13 mouse cellular contexts compared by ENCODE assay signal in genomic region chr4:107249471-107249870, GRCm38 (mm10). TPM values are rescaled to one million over a fixed set of nuclear protein-coding genes. Genes with fewer than 3 reads are reported as not detected.
DNase-seq lines count a peak whose midpoint lies in the region; ATAC-seq and TF ChIP-seq lines count a peak whose summit lies in the region.
"Had no signal": no experiment of that assay in that cellular context is flagged by ENCODE, and none has a peak within 500 bp of the region (broad histone marks: within the 10 kb centered on the region; RNA-seq: fewer than 3 reads in every experiment).

No protein-coding gene starts in this region.

- no peaks in the 10 kb centered on the region for H3K27me3 ChIP-seq in forebrain, embryonic 11.5 days (ENCODE audit: control insufficient read depth, insufficient read depth, low read length)
- no peaks in the 10 kb centered on the region for H3K27me3 ChIP-seq in forebrain, embryonic 10.5 days (ENCODE audit: poor library complexity, severe bottlenecking)
- no peaks in the 10 kb centered on the region for H3K27me3 ChIP-seq in neural tube, embryonic 15.5 days (replicated peaks)
- H3K27me3 ChIP-seq: embryonic facial prominence, embryonic 12.5 days had no signal

- H3K4me2 ChIP-seq in forebrain, embryonic 11.5 days (ENCODE audit: low read depth, low read length, severe bottlenecking): no peak overlapping the region
- H3K4me2 ChIP-seq in neural tube, embryonic 15.5 days: 0 out of 2 replicates have a peak overlapping the region, but pooled peaks have one; percentile 5
- H3K4me2 ChIP-seq: embryonic facial prominence, embryonic 12.5 days had no signal

- H3K4me1 ChIP-seq in forebrain, embryonic 11.5 days (replicated peaks; ENCODE audit: control insufficient read depth, insufficient read depth, low read length): 0 out of 2 replicates have a peak, but pooled peaks cover 3% of the 10 kb centered on the region
- peaks cover 45% of the 10 kb centered on the region for H3K4me1 ChIP-seq in forebrain, embryonic 10.5 days
- H3K4me1 ChIP-seq in neural tube, embryonic 15.5 days: peaks cover 51% of the 10 kb centered on the region

- no peak overlapping the region for H3K9ac ChIP-seq in forebrain, embryonic 11.5 days (ENCODE audit: low read length)
- H3K9ac ChIP-seq in neural tube, embryonic 15.5 days (replicated peaks): no peak overlapping the region
- H3K9ac ChIP-seq: embryonic facial prominence, embryonic 12.5 days had no signal

- H3K4me3 ChIP-seq in forebrain, embryonic 11.5 days (ENCODE audit: low read depth, low read length): no peak overlapping the region
- no peak overlapping the region for H3K4me3 ChIP-seq in forebrain, embryonic 10.5 days
- H3K4me3 ChIP-seq in layer of hippocampus, adult 2 months: no peak overlapping the region
- no peak overlapping the region for H3K4me3 ChIP-seq in neural tube, embryonic 15.5 days (replicated peaks)
- H3K4me3 ChIP-seq: embryonic facial prominence, embryonic 12.5 days had no signal

- WGBS in forebrain, embryonic 11.5 days: 75% methylated on average over 2 of the region's 2 CpGs
- 68% methylated on average over 2 of the region's 2 CpGs for WGBS in forebrain, embryonic 10.5 days
- WGBS in neural tube, embryonic 15.5 days: 19% methylated on average over 2 of the region's 2 CpGs

- 0 out of 2 replicates have a peak overlapping the region, but pooled peaks have one; percentile 7 for H3K27ac ChIP-seq in forebrain, embryonic 11.5 days (ENCODE audit: low read depth, low read length)
- H3K27ac ChIP-seq in forebrain, embryonic 10.5 days: no peak overlapping the region
- H3K27ac ChIP-seq in layer of hippocampus, adult 2 months: peak overlapping the region; percentile 66
- H3K27ac ChIP-seq in neural tube, embryonic 15.5 days (replicated peaks): peak overlapping the region; percentile 54; the same call in 1 of the 2 replicates
- H3K27ac ChIP-seq: embryonic facial prominence, embryonic 12.5 days had no signal

- DNase-seq in forebrain, embryonic 11.5 days (ENCODE audit: low spot score): no peak
- DNase-seq in forebrain, embryonic 10.5 days (ENCODE audit: extremely low spot score, low spot score): no peak
- DNase-seq in layer of hippocampus, adult 2 months (ENCODE audit: low spot score in 2 of 2): no peak
- DNase-seq in layer of hippocampus, adult 18-20 months (ENCODE audit: low spot score in 2 of 2): no peak
- peak; percentile 66 for DNase-seq in brain, adult 2 months (ENCODE audit: low read depth, low spot score)
- DNase-seq in ovary, postnatal 14 days (ENCODE audit: low spot score): no peak
- no peak for DNase-seq in gastrocnemius, postnatal 4 days (ENCODE audit: low spot score in 2 of 2)
- DNase-seq: gastrocnemius, postnatal 10 days; kidney, adult 9 months had no signal

- TF ChIP-seq CTCF in layer of hippocampus, adult 2 months (conservative IDR thresholded peaks at IDR 0.05): no peak

- no peaks in the 10 kb centered on the region for H3K9me3 ChIP-seq in forebrain, embryonic 11.5 days (ENCODE audit: control insufficient read depth, low read length)
- no peaks in the 10 kb centered on the region for H3K9me3 ChIP-seq in forebrain, embryonic 10.5 days
- H3K9me3 ChIP-seq in neural tube, embryonic 15.5 days (replicated peaks): no peaks in the 10 kb centered on the region
- H3K9me3 ChIP-seq: embryonic facial prominence, embryonic 12.5 days had no signal

- ATAC-seq in forebrain, embryonic 11.5 days (replicated peaks; ENCODE audit: low FRiP score): no peak
- no peak for ATAC-seq in neural tube, embryonic 15.5 days (ENCODE audit: low FRiP score)

- no peaks in the 10 kb centered on the region for H3K36me3 ChIP-seq in forebrain, embryonic 11.5 days (ENCODE audit: control insufficient read depth, insufficient read depth, low read length)
- peaks cover 24% of the 10 kb centered on the region for H3K36me3 ChIP-seq in forebrain, embryonic 10.5 days (replicated peaks)
- H3K36me3 ChIP-seq in neural tube, embryonic 15.5 days: peaks cover 3% of the 10 kb centered on the region; the same call in 1 of the 2 replicates

RNA-seq across cellular contexts. Expression of gene Lrrc42, which starts 3.9 kb away (rescaled TPM):
- 90.5 and 99.5 TPM in 2 replicates for polyA plus RNA-seq in forebrain, embryonic 11.5 days (2014; fragmentation: Nextera tagmentation; extraction: Ambion mirVana)
- polyA plus RNA-seq in forebrain, embryonic 10.5 days (2016; fragmentation: Nextera tagmentation; extraction: Ambion mirVana): 89.5 and 95.6 TPM in 2 replicates
- 10 to 100 TPM; 31.7 to 33.4 TPM for total RNA-seq in layer of hippocampus, adult 2 months (2021)
- 10 to 100 TPM; 35.7 to 37.7 TPM for total RNA-seq in layer of hippocampus, adult 18-20 months (2021)
- 54.6 and 63.7 TPM in 2 replicates for polyA plus RNA-seq in neural tube, embryonic 15.5 days (2015; fragmentation: Nextera tagmentation; extraction: Ambion mirVana)
- 10 to 100 TPM; 25.2 to 26.5 TPM for total RNA-seq in gastrocnemius, postnatal 4 days (2021)

RNA-seq across cellular contexts. Expression of gene Hspb11, which starts 3.9 kb away (rescaled TPM):
- 23.7 and 27.2 TPM in 2 replicates for polyA plus RNA-seq in forebrain, embryonic 11.5 days (2014; fragmentation: Nextera tagmentation; extraction: Ambion mirVana)
- polyA plus RNA-seq in forebrain, embryonic 10.5 days (2016; fragmentation: Nextera tagmentation; extraction: Ambion mirVana): 20.6 and 23.2 TPM in 2 replicates
- total RNA-seq in layer of hippocampus, adult 2 months (2021): 10 to 100 TPM; 22.9 to 26.0 TPM
- total RNA-seq in layer of hippocampus, adult 18-20 months (2021): 10 to 100 TPM; 21.8 to 23.0 TPM
- 40.6 and 41.8 TPM in 2 replicates for polyA plus RNA-seq in neural tube, embryonic 15.5 days (2015; fragmentation: Nextera tagmentation; extraction: Ambion mirVana)
- total RNA-seq in gastrocnemius, postnatal 4 days (2021): 10 to 100 TPM; 27.3 to 28.9 TPM

RNA-seq across cellular contexts. Expression of gene Ldlrad1, which starts 40.5 kb away (rescaled TPM):
- not detected in 2 replicates for polyA plus RNA-seq in forebrain, embryonic 11.5 days (2014; fragmentation: Nextera tagmentation; extraction: Ambion mirVana)
- not detected in 2 replicates for polyA plus RNA-seq in forebrain, embryonic 10.5 days (2016; fragmentation: Nextera tagmentation; extraction: Ambion mirVana)
- not detected for total RNA-seq in layer of hippocampus, adult 2 months (2021)
- not detected for total RNA-seq in layer of hippocampus, adult 18-20 months (2021)
- polyA plus RNA-seq in neural tube, embryonic 15.5 days (2015; fragmentation: Nextera tagmentation; extraction: Ambion mirVana): not detected in 2 replicates
- under 1 TPM in 1 of 2 experiments, not detected in 1; 0.34 TPM for total RNA-seq in gastrocnemius, postnatal 4 days (2021)
- total RNA-seq: gastrocnemius, postnatal 10 days had no signal
- polyA plus RNA-seq: embryonic facial prominence, embryonic 12.5 days; liver, embryonic 16.5 days; neural tube, embryonic 14.5 days had no signal

RNA-seq across cellular contexts. Expression of gene Dio1, which starts 57.5 kb away (rescaled TPM):
- polyA plus RNA-seq in forebrain, embryonic 11.5 days (2014; fragmentation: Nextera tagmentation; extraction: Ambion mirVana): not detected in 2 replicates
- polyA plus RNA-seq in forebrain, embryonic 10.5 days (2016; fragmentation: Nextera tagmentation; extraction: Ambion mirVana): not detected in 2 replicates
- total RNA-seq in layer of hippocampus, adult 2 months (2021): not detected
- total RNA-seq in layer of hippocampus, adult 18-20 months (2021): not detected
- polyA plus RNA-seq in neural tube, embryonic 15.5 days (2015; fragmentation: Nextera tagmentation; extraction: Ambion mirVana): 1.3 TPM in 1 of 2 replicates, not detected in the other
- not detected for total RNA-seq in gastrocnemius, postnatal 4 days (2021)
- polyA plus RNA-seq: embryonic facial prominence, embryonic 12.5 days; neural tube, embryonic 14.5 days had no signal
